Mouse (Mus musculus) liver, embryonic 14.5 days (tissue): Measurements from ENCODE around the gene Apip. TPM values are rescaled to one million over a fixed set of nuclear protein-coding genes. Genes with fewer than 3 reads are reported as not detected.

ENCODE experiments used
- ATAC-seq: fragments of 200-750 bp; cut with Nextera tagmentation; 2 replicates; pipeline ENCODE4 v1.8.0; 2017; ENCODE audit warnings: moderate number of reproducible peaks, mild to moderate bottlenecking, moderate library complexity; ENCODE audit not compliant: insufficient read depth
- DNase-seq, 3 experiments: peaks; one replicate each; pipeline ENCODE4 v3.0.0-alpha.2; 2012 to 2013; ENCODE audit warnings: low read depth in 3 of 3, low spot score in 3 of 3
- H3K27ac ChIP-seq: fragments of 300-500 bp; sonication (generic); 2 replicates; pipeline ENCODE4 v1.5.1; 2014; ENCODE audit warnings: moderate library complexity, mild to moderate bottlenecking, control low read depth, inconsistent platforms
- H3K27me3 ChIP-seq: fragments of 300-500 bp; sonication (generic); 2 replicates; pipeline ENCODE4 v1.6.1; 2014; ENCODE audit warnings: mild to moderate bottlenecking, low read length, moderate library complexity; ENCODE audit not compliant: control insufficient read depth, insufficient read depth
- H3K36me3 ChIP-seq: fragments of 300-500 bp; sonication (generic); replicated peaks from 2 replicates; pipeline ENCODE4 v1.6.1; 2014; ENCODE audit warnings: low read depth; ENCODE audit not compliant: control insufficient read depth, insufficient read depth
- H3K4me1 ChIP-seq, 2 experiments: fragments of 200-500 bp in 1 of 2; fragments of 300-500 bp in 1 of 2; sonication (generic) in 1 of 2; replicated peaks; 2 replicates each; pipeline ENCODE4 v1.6.1; 2012 to 2014; ENCODE audit warnings: antibody characterized with exemption in 1 of 2, inconsistent platforms in 1 of 2, low read length in 1 of 2; ENCODE audit not compliant: control insufficient read depth in 2 of 2, insufficient read depth in 2 of 2
- H3K4me2 ChIP-seq: fragments of 300-500 bp; sonication (generic); 2 replicates; pipeline ENCODE4 v1.6.1; 2014; ENCODE audit warnings: low read depth, mild to moderate bottlenecking, control low read depth, moderate library complexity
- H3K4me3 ChIP-seq, 2 experiments: fragments of 200-500 bp in 1 of 2; fragments of 300-500 bp in 1 of 2; sonication (generic) in 1 of 2; 2 replicates each; pipeline ENCODE4 v1.5.1; 2012 to 2014; ENCODE audit warnings: low read depth in 2 of 2, low read length in 2 of 2, mild to moderate bottlenecking in 2 of 2, control low read depth in 1 of 2, inconsistent platforms in 1 of 2, moderate library complexity in 1 of 2; ENCODE audit not compliant: insufficient read depth in 1 of 2
- H3K9ac ChIP-seq: fragments of 300-500 bp; sonication (generic); replicated peaks from 2 replicates; pipeline ENCODE4 v1.6.1; 2014; ENCODE audit warnings: mild to moderate bottlenecking, control low read depth, moderate library complexity
- H3K9me3 ChIP-seq: fragments of 300-500 bp; sonication (generic); 2 replicates; pipeline ENCODE4 v1.6.1; 2016; ENCODE audit warnings: low read length, mixed read lengths; ENCODE audit not compliant: control insufficient read depth
- CTCF ChIP-seq: IDR thresholded peaks from 2 replicates; pipeline ENCODE4 v1.5.1; 2016; ENCODE audit warnings: antibody characterized with exemption, low read depth, control low read depth
- EP300 ChIP-seq: IDR thresholded peaks from 2 replicates; pipeline ENCODE4 v1.6.1; 2016; ENCODE audit warnings: antibody characterized with exemption, low read depth
- WGBS: fragments of 180-500 bp; shearing (Covaris S2); extraction: QIAGEN DNeasy Blood & Tissue Kit; methylation state at CpG from one replicate; pipeline ENCODE4 v1.1.7; 2014; ENCODE audit not compliant: insufficient replicate concordance; 5-methylcytosine and 5-hydroxymethylcytosine counted together
- polyA plus RNA-seq, 2 experiments: library from polyadenylated mRNA; depleted of rRNA in 1 of 2; stranded (reverse) in 1 of 2; unstranded in 1 of 2; fragments of >200 nt; fragmentation: Nextera tagmentation in 1 of 2; extraction: Ambion mirVana in 1 of 2; gene quantifications; 2 replicates each; pipeline versions ENCODE4 v1.2.1 to v1.2.3; 2012 to 2014

The Apip gene
- polyA plus RNA-seq (2012; rRNA removed) (14.8 and 24.4 TPM in 2 replicates), polyA plus RNA-seq (2014; fragmentation: Nextera tagmentation; extraction: Ambion mirVana) (45.1 and 46.0 TPM in 2 replicates)

DNA sequence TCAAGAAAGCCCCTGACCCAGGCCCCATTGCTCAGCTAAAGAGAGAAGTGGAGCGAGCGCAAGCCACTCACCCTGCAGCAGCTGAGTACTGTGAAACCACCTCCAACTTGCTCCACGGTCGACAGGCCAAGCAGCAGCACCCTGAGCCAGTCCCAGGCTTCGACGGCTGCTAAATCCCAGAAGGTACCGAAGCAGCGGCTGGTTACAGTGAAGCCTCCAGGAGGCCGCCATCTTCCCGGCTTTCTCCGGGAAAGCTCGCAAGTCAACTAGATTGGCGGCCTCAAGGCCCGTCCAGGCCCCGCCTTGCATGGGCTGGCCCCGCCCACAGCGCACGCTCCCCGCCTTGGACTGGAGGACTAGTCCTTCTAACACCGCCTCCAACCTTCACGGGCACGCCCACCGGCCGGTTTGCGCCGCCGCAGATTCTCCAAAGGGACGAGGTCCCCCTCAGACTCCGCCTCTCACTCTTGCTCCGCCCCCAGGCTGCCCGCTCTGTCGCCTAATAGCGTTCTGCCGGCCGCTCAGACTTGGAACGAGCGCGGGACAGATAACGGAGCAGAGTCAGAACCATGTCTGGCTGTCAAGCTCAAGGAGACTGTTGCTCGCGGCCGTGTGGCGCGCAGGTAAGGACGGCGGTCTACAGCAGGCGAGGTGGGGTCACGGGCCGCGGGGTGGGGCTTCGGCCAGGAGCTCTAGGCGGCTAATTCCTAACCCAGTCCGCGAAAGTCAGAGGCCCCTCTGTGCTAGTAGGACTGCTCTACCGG lies at the start of gene Apip, which contains the start of gene Pdhx:
Gene Apip, plus strand, starts transcription at position 457 of the 764 bp plus-strand sequence.
Gene Pdhx, minus strand, starts transcription at position 295 of the 764 bp plus-strand sequence.
- H3K27me3 ChIP-seq, result no peaks in the 10 kb centered on the region
- TF ChIP-seq EP300 (no peak), CTCF (no peak)
- H3K4me1 ChIP-seq, result peaks cover 5 to 16% of the 10 kb centered on the region in 2 experiments

DNA sequence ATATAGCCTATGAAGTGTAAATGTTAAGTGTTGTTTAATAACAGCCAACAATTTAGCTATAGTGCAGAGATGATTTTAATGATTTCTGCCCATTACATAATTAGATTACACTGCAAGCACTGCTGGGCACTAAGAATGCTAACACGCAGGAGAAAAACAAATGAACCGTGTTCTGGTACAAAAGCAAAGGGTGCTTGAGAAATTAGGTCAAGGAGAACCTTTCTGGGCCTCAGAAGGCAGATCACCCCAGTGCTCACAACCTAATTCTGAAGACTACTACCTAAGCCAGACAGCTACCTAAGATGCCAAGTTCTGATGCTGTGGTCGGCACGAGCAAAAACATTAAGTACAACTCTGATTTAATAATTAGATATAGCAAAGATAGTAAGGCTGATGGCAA lies 35.6 kb upstream of the Apip start:
- DNase-seq (no peak), ATAC-seq (no peak)
- no peaks in the 10 kb centered on the region for H3K4me1 ChIP-seq
- TF ChIP-seq CTCF, result no peak
- no peak for TF ChIP-seq EP300
- H3K4me2 ChIP-seq, result no peak overlapping the region
- H3K9ac ChIP-seq, result no peak overlapping the region
- H3K27me3 ChIP-seq, result no peaks in the 10 kb centered on the region
- H3K9me3 ChIP-seq, result no peaks in the 10 kb centered on the region
- H3K36me3 ChIP-seq, result peaks cover 2% of the 10 kb centered on the region
- H3K27ac ChIP-seq, result no peak overlapping the region
- no peak overlapping the region for H3K4me3 ChIP-seq
- 82% methylated on average over 4 of the region's 4 CpGs for WGBS

More for the DNA sequence above, at the start of gene Apip, which contains the start of gene Pdhx:
- Histone ChIP-seq H3K4me2 (peak within 1 kb of the TSS; percentile 87), H3K9ac (peak within 1 kb of the TSS; percentile 70), H3K36me3 (no peaks in the 10 kb centered on the region), H3K9me3 (no peaks in the 10 kb centered on the region), H3K27ac (peak within 1 kb of the TSS; percentile 73), H3K4me3 (peak within 1 kb of the TSS; percentile 72 to 90)
- ATAC-seq (peak; percentile 98), DNase-seq (peak; percentile 98 to 99 (median 99))
- under 1% methylated on average over 55 of the region's 55 CpGs for WGBS

DNA sequence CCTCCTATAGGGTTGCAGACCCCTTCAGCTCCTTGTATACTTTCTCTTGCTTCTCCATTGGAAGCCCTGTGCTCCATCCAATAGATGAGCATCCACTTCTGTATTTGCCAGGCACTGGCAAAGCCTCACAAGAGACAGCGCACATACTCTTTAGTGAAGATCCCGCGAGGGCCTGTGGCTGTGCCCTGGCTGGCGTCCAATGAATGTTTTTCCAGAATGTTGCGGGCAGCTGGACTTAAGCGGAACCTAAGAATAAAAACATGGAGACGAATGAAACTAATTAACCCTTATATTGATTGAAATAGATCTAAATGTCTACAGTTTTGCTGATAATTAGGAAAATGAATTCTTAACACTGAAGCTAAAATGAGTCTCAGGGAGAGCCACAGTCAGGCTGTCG lies 32.6 kb upstream of the Apip start:
- Histone ChIP-seq H3K4me1 (no peaks in the 10 kb centered on the region), H3K36me3 (no peaks in the 10 kb centered on the region; the same call in 1 of the 2 replicates), H3K4me2 (no peak overlapping the region), H3K9me3 (no peaks in the 10 kb centered on the region), H3K27me3 (no peaks in the 10 kb centered on the region), H3K9ac (no peak overlapping the region), H3K27ac (no peak overlapping the region), H3K4me3 (no peak overlapping the region)
- WGBS, result 88% methylated on average over 8 of the region's 8 CpGs
- ATAC-seq, result no peak
- DNase-seq, result no peak
- TF ChIP-seq CTCF, result no peak

DNA sequence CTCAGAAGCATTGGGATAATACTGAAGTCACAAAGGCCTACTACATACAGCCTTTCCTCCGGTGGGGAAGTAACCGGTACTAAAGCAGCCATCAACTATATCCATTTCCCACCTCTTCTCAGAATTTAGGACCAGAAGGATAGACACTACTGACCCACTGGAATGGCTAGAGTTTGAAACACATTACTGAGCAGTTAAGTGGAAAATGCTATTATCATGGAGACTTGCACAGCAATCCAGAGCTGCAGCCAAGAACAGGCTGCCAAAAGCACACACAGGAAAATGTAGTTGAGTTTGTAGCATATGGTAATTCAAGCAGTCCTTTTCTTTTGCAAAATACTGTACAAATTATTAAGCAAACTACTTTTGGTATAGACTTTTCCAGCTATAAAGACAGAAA lies 28.2 kb upstream of the Apip start:
- H3K4me3 ChIP-seq, result no peak overlapping the region
- TF ChIP-seq CTCF (no peak), EP300 (no peak)
- H3K36me3 ChIP-seq, result no peaks in the 10 kb centered on the region; the same call in 1 of the 2 replicates
- ATAC-seq (no peak), DNase-seq (no peak)
- WGBS, result 86% methylated on average over 2 of the region's 2 CpGs
- H3K4me2 ChIP-seq, result no peak overlapping the region
- H3K27ac ChIP-seq, result no peak overlapping the region
- H3K27me3 ChIP-seq, result no peaks in the 10 kb centered on the region
- H3K4me1 ChIP-seq, result no peaks in the 10 kb centered on the region
- H3K9ac ChIP-seq, result no peak overlapping the region
- no peaks in the 10 kb centered on the region for H3K9me3 ChIP-seq
